ENCODE assay signal across 13 mouse cellular contexts in the genomic region with DNA sequence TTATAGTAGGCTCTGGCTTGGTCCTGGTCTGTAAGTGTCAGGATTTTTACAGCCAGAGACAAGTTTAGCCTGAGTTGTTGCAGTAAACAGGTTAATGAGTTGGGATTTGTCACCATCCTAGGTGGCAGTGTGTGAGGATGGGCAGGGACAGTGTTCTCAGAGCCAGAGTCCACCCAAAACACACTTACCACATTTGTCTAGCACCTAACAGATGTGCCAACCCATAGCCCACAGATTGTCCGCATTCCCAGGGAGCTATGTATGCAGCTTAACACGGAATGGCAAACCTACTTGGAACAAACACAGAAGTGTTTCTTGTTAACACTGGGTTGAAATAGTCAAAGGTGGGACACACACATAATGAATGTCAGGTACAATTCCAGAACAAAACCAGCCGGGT. TPM values are rescaled to one million over a fixed set of nuclear protein-coding genes. Genes with fewer than 3 reads are reported as not detected.
A peak's percentile ranks its signal among the peaks of the same experiment; 100 is the strongest.
DNase-seq lines count a peak whose midpoint lies in the region; ATAC-seq lines count a peak whose summit lies in the region.
"Had no signal": no experiment of that assay in that cellular context is flagged by ENCODE, and none has a peak within 500 bp of the region (broad histone marks: within the 10 kb centered on the region; RNA-seq: fewer than 3 reads in every experiment).

No protein-coding gene starts in this region.

- DNase-seq in heart, postnatal 14 days: no peak
- DNase-seq in kidney, postnatal 14 days: no peak
- peak; percentile 60 for DNase-seq in brain, adult 2 months (ENCODE audit: low read depth, low spot score)
- no peak for DNase-seq in cerebellum, postnatal 14 days
- DNase-seq in cerebellum, postnatal 4 days (ENCODE audit: low spot score in 2 of 2): no peak
- DNase-seq: cerebellum, adult 8-10 months; kidney, adult 18-20 months had no signal

- ATAC-seq in heart, embryonic 11.5 days (replicated peaks; ENCODE audit: insufficient number of reproducible peaks, low FRiP score, low TSS enrichment): no peak
- no peak for ATAC-seq in kidney, embryonic 14.5 days (ENCODE audit: low FRiP score, low TSS enrichment)
- ATAC-seq in intestine, embryonic 15.5 days: no peak
- ATAC-seq: CD4-positive, CD25-positive, alpha-beta regulatory T cell, adult 4 months; liver, postnatal 0 days had no signal

- H3K9me3 ChIP-seq in heart, embryonic 11.5 days (replicated peaks; ENCODE audit: control insufficient read depth, low read length): no peaks in the 10 kb centered on the region
- H3K9me3 ChIP-seq in kidney, embryonic 14.5 days (ENCODE audit: control insufficient read depth, low read length): no peaks in the 10 kb centered on the region
- H3K9me3 ChIP-seq in intestine, embryonic 15.5 days: no peaks in the 10 kb centered on the region
- H3K9me3 ChIP-seq: neural tube, embryonic 12.5 days had no signal

- H3K4me1 ChIP-seq in heart, embryonic 11.5 days (ENCODE audit: control insufficient read depth, insufficient read depth, low read length): peaks cover 86% of the 10 kb centered on the region
- peaks cover 62% of the 10 kb centered on the region for H3K4me1 ChIP-seq in kidney, embryonic 14.5 days (ENCODE audit: control insufficient read depth, insufficient read depth, low read length)
- H3K4me1 ChIP-seq in intestine, embryonic 15.5 days (replicated peaks): peaks cover 71% of the 10 kb centered on the region

- no peak overlapping the region for H3K4me2 ChIP-seq in heart, embryonic 11.5 days
- H3K4me2 ChIP-seq in kidney, embryonic 14.5 days (replicated peaks; ENCODE audit: low read depth, low read length): no peak overlapping the region
- H3K4me2 ChIP-seq in intestine, embryonic 15.5 days (replicated peaks): no peak overlapping the region
- H3K4me2 ChIP-seq: neural tube, embryonic 12.5 days had no signal

- intact Hi-C loops in heart, postnatal 14 days (cut with DNase I): no loop called here

- H3K27me3 ChIP-seq in heart, embryonic 11.5 days (ENCODE audit: control insufficient read depth, insufficient read depth, low read length): no peaks in the 10 kb centered on the region
- no peaks in the 10 kb centered on the region for H3K27me3 ChIP-seq in kidney, embryonic 14.5 days (ENCODE audit: control insufficient read depth, insufficient read depth, low read length)
- no peaks in the 10 kb centered on the region for H3K27me3 ChIP-seq in intestine, embryonic 15.5 days (replicated peaks)
- H3K27me3 ChIP-seq: neural tube, embryonic 12.5 days had no signal

- no peaks in the 10 kb centered on the region for H3K36me3 ChIP-seq in heart, embryonic 11.5 days (ENCODE audit: control insufficient read depth, insufficient read depth, low read length)
- H3K36me3 ChIP-seq in kidney, embryonic 14.5 days (ENCODE audit: control insufficient read depth, insufficient read depth, low read length): no peaks in the 10 kb centered on the region
- no peaks in the 10 kb centered on the region for H3K36me3 ChIP-seq in intestine, embryonic 15.5 days
- H3K36me3 ChIP-seq: neural tube, embryonic 12.5 days had no signal

- H3K9ac ChIP-seq in heart, embryonic 11.5 days (ENCODE audit: low read depth, low read length): peak overlapping the region; percentile 39; the same call in 1 of the 2 replicates
- 0 out of 2 replicates have a peak overlapping the region, but pooled peaks have one; percentile 7 for H3K9ac ChIP-seq in kidney, embryonic 14.5 days (ENCODE audit: low read depth, low read length)
- no peak overlapping the region for H3K9ac ChIP-seq in intestine, embryonic 15.5 days
- H3K9ac ChIP-seq: liver, postnatal 0 days; neural tube, embryonic 12.5 days had no signal

- 81% methylated on average over 3 of the region's 3 CpGs for WGBS in heart, embryonic 11.5 days (ENCODE audit: insufficient replicate concordance)
- WGBS in kidney, embryonic 14.5 days: 77% methylated on average over 3 of the region's 3 CpGs
- WGBS in intestine, embryonic 15.5 days: 85% methylated on average over 3 of the region's 3 CpGs

- H3K4me3 ChIP-seq in heart, embryonic 11.5 days (ENCODE audit: low read depth, low read length): no peak overlapping the region
- H3K4me3 ChIP-seq in kidney, embryonic 14.5 days (ENCODE audit: low read length): no peak overlapping the region
- no peak overlapping the region for H3K4me3 ChIP-seq in intestine, embryonic 15.5 days (replicated peaks)
- H3K4me3 ChIP-seq: neural tube, embryonic 12.5 days had no signal

- H3K27ac ChIP-seq in heart, embryonic 11.5 days (ENCODE audit: low read depth, low read length): peak overlapping the region; percentile 80
- peak overlapping the region; percentile 51; the same call in 1 of the 2 replicates for H3K27ac ChIP-seq in kidney, embryonic 14.5 days (ENCODE audit: low read depth, low read length)
- H3K27ac ChIP-seq in intestine, embryonic 15.5 days: peak overlapping the region; percentile 54; the same call in 1 of the 2 replicates
- H3K27ac ChIP-seq: neural tube, embryonic 12.5 days had no signal

RNA-seq across cellular contexts. Expression of a gene that starts 47.1 kb away (rescaled TPM):
- 17.3 and 18.3 TPM in 2 replicates for polyA plus RNA-seq in heart, embryonic 11.5 days (2014; fragmentation: Nextera tagmentation; extraction: Ambion mirVana)
- 1 to 10 TPM; 3.0 to 3.3 TPM for total RNA-seq in heart, postnatal 14 days (2021)
- 52.4 and 60.9 TPM in 2 replicates for polyA plus RNA-seq in kidney, embryonic 14.5 days (2014; fragmentation: Nextera tagmentation; extraction: Ambion mirVana)
- 33.1 and 34.9 TPM in 2 replicates for polyA plus RNA-seq in intestine, embryonic 15.5 days (2015; fragmentation: Nextera tagmentation; extraction: Ambion mirVana)
- polyA plus RNA-seq: CD4-positive, CD25-positive, alpha-beta regulatory T cell, adult 4 months had no signal
